Mouse (Mus musculus) retina, embryonic 14.5 days (tissue): ENCODE measurements around the gene Adamts17.
A peak's percentile ranks its signal among the peaks of the same experiment; 100 is the strongest.

ENCODE experiments used
- DNase-seq: peaks from one replicate; pipeline ENCODE4 v3.0.0-alpha.2; 2015; ENCODE audit warnings: low spot score

The Adamts17 gene

GRCm38 (mm10) chr7:67032616-67033015, 193.1 kb downstream of the Adamts17 start:
- DNase-seq = no peak

DNA sequence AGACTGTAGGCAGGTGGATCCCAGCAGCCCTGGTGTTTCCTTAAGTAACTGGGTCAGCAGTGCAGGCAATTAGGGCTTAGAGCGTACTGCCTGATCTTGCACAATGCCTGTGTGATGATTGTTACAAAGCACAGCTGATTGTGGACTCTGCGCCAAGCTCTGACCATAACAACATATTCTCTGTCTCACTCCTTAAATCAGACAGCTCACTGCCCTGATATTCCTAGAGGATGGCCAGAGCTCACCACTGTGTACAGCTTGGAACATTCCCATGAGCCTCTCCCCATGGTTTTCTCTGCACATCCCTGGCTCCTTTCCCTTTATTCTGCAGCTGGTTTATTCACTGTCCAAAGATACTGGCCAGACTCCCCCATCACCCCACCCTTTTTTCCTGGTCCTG, 194.8 kb downstream of the Adamts17 start:
- peak; percentile 25 for DNase-seq

DNA sequence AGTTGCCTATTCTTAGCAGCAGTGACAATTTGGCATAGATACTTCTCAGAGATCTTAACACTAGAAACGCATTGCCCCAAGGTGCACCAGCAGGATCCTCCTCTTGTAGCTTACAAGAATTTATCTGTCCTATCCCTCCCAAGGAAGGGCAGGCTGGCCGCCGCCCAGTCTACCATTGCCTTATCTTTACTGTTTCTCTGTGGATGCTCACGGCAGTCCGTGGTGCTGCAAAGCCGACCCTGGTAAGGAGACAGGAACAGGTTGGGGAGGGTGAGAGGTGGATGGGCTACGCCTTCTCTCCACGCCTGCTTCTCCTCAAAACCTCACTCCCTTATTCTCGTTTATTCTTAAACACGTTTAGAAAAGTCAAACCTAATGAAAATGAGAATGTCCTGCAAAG, 195.7 kb downstream of the Adamts17 start:
- DNase-seq = no peak

DNA sequence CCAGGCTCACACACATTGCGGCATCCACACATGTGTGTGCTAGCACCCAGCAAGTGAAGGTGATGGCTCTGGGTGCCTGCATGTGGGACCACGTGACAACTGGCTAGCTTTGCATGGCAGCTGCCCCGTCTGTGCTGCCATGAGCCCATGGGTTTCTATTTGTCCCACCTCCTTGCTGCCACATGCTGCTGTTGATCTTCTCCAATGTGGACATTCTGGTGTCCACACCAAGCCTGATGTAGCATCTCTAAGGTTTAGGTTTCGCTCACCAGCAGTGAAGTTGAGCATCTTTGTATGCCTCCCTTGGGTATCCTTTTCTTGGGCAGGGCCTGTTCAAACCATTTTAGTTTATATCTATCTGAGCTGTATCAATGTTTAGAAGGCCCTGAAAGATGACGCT, 196.1 kb downstream of the Adamts17 start:
- no peak for DNase-seq

DNA sequence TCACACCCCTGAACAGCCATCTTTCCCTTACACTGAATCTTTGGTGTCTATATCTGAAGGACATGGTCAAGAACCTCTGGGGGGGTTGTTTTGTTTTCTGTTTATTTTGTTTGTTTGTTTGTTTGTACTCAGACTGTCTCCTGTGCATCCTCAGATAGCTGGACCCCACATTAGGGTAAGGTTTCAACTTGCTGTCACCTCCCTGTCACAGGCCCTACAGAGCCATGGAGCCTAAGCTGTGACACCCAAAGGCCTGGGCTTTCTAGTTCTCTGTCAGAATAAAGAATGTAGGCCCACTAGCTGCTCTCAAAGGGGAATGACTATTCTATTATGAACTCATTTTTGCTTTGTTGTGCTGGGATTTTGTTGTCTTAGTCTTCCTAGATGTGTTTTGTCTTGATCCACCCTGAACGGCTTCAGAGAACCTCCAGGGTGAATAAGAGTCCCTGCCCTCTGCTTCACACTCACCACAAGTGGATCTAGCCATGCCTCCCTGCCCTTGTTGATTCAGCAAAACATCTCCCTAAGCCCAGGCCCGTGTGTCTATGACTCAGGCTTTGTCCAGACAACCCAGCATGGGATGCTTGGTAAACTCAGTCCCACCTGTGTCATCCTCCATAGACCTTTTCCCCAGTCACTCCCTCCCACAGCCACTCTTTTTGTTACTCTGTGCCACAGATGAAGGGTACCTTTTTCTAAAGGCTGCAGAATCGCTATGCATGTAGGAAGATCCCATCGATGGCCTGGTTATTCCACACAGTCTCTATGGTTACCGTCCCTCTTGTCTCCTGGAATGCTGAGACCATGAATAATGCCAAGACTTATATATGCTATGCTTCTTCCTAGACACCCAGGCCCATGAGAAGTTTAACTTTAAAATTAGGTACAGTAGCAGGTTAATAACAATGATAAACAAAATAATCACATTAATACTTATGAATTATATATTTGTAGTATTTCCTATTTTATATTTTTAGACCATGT, 197.3 kb downstream of the Adamts17 start:
- no peak for DNase-seq

GRCm38 (mm10) chr7:67037726-67038520, 198.4 kb downstream of the Adamts17 start:
- no peak for DNase-seq

DNA sequence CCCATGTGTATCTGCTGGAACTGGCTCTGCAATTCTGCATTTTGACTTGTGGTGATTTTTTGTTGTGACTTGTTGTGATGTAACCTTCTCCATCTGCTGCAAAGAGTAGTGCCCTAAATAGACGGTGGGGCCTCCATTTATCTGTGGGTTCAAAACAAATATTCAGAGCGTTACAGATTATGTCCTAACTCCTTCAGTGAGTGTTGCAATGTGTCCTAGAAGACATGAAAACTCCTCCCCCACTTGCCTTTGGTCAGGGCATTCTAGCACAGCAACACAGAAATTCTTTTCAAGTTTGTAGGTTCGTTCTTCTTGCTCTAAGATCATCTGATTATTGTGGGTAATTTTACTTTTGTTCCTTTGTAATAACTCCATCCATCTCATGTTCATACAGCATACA, 199.6 kb downstream of the Adamts17 start:
- DNase-seq = no peak

- DNase-seq = no peak
Measured at GRCm38 (mm10) chr7:67039861-67040260, 200.3 kb downstream of the Adamts17 start.

DNA sequence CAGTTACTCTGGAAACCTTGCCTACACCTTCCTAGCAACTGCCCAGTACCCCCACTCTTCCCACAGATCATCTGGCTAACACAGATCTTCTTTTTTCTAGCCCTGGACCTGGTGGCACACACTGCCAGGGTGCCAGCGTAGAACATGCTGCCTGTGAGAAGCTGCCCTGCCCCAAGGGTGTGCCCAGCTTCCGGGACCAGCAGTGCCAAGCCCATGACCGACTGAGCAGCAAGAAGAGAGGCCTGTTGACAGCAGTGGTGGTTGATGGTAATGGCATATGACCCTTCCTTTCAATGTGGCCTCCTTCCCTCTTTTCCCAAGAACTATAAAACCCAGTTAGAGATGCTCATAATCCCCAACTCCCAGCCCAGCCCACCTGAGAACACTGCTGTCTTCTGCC, 202.2 kb downstream of the Adamts17 start:
- DNase-seq = no peak

- no peak for DNase-seq
Measured at GRCm38 (mm10) chr7:67044121-67044817, 204.7 kb downstream of the Adamts17 start.

DNA sequence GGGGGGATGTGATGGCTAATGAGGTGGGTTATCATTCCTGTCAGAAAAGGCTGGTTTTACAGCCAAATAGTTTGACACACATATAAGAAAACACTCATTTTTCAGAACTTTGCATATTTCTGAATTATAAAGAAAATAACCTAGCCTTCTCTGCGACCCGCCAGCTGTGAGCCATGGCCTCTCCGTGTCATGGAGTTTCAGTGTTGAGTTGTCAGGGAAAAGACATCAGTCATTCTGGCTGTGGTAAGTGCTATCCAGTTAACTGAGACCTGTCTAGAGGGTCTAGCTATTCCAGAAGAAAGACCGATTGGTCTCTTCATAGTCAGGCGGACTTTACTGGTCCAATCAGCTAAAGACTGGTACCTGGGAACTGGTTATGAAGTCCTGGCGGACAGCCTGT, 205.7 kb downstream of the Adamts17 start:
- no peak for DNase-seq

DNA sequence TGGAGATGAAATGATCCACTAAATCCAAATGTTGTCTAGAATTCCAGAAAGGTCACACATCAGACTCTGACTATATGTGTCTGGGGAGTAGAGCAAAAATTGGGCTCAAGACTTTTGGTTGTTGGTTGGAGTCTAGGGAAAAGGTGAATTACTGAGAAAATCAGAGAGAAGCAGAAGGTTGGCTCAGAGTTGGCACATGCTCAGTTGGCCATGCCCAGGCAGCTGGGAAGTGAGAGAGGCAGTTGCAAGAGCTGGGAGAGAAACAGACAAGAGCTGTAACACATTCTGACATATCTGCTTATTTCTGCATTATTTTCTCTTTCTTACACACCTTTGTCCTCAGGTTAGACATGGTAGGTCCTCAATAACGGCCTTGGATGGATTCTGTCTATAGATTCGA, 209.7 kb downstream of the Adamts17 start:
- no peak for DNase-seq

DNA sequence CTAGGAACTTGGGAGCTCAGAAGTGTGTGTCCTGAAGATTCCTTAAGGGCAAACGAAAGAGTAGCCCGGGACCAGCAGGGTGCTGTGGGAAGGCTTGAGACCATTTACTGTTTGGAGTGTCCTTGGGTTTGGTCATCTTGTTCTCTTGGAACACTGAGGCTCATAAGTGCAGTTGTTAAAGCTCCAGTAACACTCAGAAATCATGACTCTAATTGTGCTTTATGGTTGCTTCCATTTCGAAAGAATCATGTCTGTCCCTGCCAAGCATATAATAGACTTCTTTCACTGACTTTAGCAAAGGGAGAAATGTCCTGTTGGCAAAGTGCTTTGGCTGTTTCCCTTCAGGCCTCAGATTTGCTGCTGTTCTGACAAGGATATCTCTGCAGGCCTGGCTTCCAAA, 210.9 kb downstream of the Adamts17 start:
- no peak for DNase-seq

DNA sequence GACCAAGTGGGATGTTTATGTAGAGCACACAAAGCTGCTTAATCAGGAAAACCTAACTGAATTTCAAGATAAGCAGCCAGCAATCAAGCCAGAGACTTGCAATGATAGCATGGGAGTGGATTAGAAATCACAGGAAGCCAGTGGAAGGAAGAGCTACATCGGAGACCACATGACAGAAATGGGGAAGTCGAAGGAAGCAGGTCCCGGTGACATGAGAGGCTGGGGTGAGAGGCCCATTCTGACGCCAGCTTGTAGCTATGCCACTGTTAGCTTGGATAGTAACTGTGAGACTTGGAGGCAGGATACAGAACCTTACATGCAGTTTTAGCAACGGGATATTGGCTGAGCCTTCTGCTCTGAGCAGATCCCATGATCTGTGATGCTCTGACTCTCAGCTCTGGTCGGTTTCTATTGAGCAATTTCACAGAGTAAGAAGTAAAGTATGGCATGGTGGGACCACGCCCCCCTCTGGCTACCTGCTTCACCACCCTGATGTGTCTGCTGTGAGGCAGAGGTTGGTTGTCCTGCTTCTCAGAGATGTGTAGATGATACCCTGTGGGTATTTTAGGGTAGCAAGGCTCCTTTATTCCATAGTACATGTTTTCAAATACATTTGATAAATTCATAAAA, 211.7 kb downstream of the Adamts17 start:
- no peak for DNase-seq

- no peak for DNase-seq
Measured at GRCm38 (mm10) chr7:67054876-67055275, 215.3 kb downstream of the Adamts17 start.

DNA sequence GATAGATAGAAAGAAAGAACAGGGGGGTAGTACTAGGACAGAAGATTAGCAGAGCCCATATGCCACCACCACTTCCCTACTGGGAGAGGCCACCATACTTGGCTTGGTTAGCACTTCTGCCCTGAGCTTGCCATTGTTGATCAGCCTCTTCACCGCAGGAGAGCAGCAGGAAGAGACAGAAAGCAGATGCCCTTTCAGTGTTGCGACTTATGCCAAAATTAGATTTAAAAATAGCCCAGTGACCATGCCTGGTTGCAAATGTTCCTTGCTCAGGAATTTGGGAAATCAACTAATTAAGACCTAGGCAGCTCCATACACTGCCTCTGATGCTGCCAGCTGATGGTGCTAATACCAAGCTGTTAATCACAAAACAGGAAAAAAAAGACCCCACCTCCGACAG, 216.0 kb downstream of the Adamts17 start:
- no peak for DNase-seq

- DNase-seq = peak; percentile 69
Measured at GRCm38 (mm10) chr7:67061756-67062155, 222.2 kb downstream of the Adamts17 start.

- DNase-seq = no peak
Measured at GRCm38 (mm10) chr7:67062571-67062970, 223.0 kb downstream of the Adamts17 start.

GRCm38 (mm10) chr7:67064627-67065305, 225.2 kb downstream of the Adamts17 start:
- no peak for DNase-seq

DNA sequence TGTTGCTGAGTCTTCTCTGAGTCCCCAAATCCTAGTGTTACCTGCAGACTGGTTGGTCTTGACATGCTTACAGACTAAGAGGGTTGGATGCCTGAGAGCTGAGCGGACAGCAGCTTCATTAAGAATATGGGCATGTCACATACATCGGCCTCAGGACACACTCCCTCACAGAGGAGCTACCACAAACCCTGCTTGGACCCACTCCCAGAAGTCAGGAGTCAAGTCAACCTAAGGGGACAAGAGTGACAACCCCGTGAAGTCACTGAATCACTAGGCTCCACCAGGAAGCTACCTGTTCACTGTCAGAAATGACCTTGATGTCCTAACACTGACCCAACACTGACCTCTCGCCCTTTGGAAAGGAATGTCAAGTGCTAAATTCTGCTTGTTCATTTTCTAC, 226.1 kb downstream of the Adamts17 start:
- DNase-seq = no peak

DNA sequence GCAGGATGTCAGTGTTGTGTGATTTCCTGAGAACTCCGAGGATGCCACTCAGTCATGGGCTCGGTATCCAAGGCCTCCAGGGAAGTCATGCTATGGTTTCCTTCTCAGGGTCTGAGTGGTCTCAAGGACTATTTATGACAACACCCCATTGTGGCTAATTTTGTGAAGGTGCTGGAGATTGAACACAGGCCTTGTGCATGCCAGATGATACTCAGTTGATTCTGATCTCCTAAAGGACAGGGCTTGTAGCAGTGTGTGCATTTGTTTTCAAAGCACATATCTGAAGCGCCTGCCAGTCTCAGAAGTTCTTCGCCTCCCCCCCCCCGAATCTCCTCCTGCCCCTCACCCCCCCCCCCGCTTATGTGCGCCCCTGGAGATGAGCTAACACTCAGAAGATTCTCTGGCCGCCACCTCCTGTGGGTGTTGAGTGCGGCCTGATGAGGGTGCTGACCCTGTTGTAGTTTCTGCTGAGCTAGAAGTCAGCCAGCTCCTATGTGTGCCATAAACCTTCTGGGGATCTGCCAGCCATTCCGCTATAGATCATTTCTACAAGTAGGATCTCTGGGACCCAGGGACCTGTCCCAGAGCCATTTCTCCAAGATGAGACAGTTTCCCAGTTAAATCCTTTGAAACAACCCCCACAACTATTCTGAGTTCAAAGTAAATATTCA, 232.6 kb downstream of the Adamts17 start:
- DNase-seq = no peak
